Comparison of ENCODE assay signal across 15 mouse cellular contexts in the genomic region with DNA sequence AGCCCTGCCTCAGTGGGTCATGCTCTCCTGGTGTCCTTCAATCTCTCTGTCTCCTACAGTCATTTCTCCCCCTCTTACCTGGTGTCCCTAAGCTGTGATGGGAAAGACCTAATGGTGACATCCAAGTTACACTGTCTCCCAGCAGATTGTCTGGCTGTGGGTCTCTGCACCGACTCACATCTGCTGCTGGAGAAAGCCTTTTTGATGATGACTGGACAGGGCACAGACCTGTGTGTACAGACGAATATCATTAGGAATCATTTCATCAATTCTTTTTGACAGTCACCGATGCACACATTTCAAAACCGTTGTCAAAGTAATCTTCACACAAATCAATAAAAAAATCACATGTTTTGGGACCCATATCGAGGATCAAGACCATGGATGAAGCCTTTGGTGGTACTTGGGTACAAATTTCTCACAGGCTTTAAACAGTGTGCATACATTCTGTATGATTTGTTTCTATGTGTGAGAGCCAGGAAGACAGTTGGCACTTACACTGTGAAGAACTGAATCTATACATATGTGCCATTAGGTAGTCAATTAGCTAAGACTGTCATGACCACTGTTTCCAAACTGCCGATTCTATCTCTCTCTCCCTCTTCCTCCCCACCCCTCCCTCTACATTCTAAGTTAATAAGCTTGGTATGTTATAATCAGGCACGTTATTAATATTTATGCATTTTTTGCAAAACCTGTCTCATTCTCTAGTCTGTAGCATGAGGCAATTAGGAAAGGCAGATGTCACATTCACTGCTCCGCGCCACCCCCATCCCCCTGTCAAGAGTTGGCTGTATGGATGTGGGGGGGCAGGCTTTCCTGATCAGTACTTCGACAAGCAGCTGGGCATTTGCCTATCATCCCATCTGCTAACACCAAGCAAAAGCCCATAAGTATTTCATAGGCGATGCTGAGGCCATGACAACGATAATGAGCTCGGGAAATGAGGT.
A peak's percentile ranks its signal among the peaks of the same experiment; 100 is the strongest.
DNase-seq lines count a peak whose midpoint lies in the region; ATAC-seq and TF ChIP-seq lines count a peak whose summit lies in the region.
"Had no signal": no experiment of that assay in that cellular context is flagged by ENCODE, and none has a peak within 500 bp of the region (broad histone marks: within the 10 kb centered on the region; RNA-seq: fewer than 3 reads in every experiment).

No protein-coding gene starts in this region.

- TF ChIP-seq CTCF in brain, embryonic 14.5 days (IDR thresholded peaks at IDR 0.05; ENCODE audit: borderline replicate concordance, extremely low read depth, insufficient read depth, insufficient read length) = no peak
- TF ChIP-seq CTCF in thymus, adult 2 months (IDR thresholded peaks at IDR 0.05; ENCODE audit: borderline replicate concordance, control insufficient read depth, extremely low read depth, insufficient read depth, low read length, poor library complexity) = no peak

- no peak overlapping the region for H3K4me2 ChIP-seq in forebrain, embryonic 13.5 days
- H3K4me2 ChIP-seq in hindbrain, embryonic 15.5 days = no peak overlapping the region
- H3K4me2 ChIP-seq in midbrain, embryonic 13.5 days (replicated peaks) = no peak overlapping the region
- H3K4me2 ChIP-seq: heart, embryonic 11.5 days; liver, embryonic 13.5 days had no signal

- H3K4me1 ChIP-seq in forebrain, embryonic 13.5 days = no peaks in the 10 kb centered on the region
- H3K4me1 ChIP-seq in hindbrain, embryonic 15.5 days (replicated peaks) = no peaks in the 10 kb centered on the region
- H3K4me1 ChIP-seq in midbrain, embryonic 13.5 days (replicated peaks) = no peaks in the 10 kb centered on the region
- H3K4me1 ChIP-seq in thymus, adult 2 months (replicated peaks; ENCODE audit: control insufficient read depth, insufficient read depth, low read length) = no peaks in the 10 kb centered on the region
- H3K4me1 ChIP-seq: limb, embryonic 10.5 days; liver, embryonic 13.5 days had no signal

- no peaks in the 10 kb centered on the region for H3K36me3 ChIP-seq in forebrain, embryonic 13.5 days (ENCODE audit: poor library complexity, severe bottlenecking)
- no peaks in the 10 kb centered on the region for H3K36me3 ChIP-seq in hindbrain, embryonic 15.5 days
- no peaks in the 10 kb centered on the region for H3K36me3 ChIP-seq in midbrain, embryonic 13.5 days
- H3K36me3 ChIP-seq in thymus, adult 2 months (ENCODE audit: control insufficient read depth, insufficient read depth, low read length) = no peaks in the 10 kb centered on the region
- H3K36me3 ChIP-seq: limb, embryonic 10.5 days; liver, embryonic 13.5 days had no signal

- no peak overlapping the region for H3K4me3 ChIP-seq in forebrain, embryonic 13.5 days
- H3K4me3 ChIP-seq in hindbrain, embryonic 15.5 days = no peak overlapping the region
- no peak overlapping the region for H3K4me3 ChIP-seq in midbrain, embryonic 13.5 days (replicated peaks)
- H3K4me3 ChIP-seq in thymus, adult 2 months (ENCODE audit: control insufficient read depth, insufficient read depth, low read length) = no peak overlapping the region
- H3K4me3 ChIP-seq: limb, embryonic 10.5 days; liver, embryonic 13.5 days had no signal

- peak overlapping the region; percentile 5; the same call in 1 of the 2 replicates for H3K27ac ChIP-seq in forebrain, embryonic 13.5 days
- H3K27ac ChIP-seq in hindbrain, embryonic 15.5 days (replicated peaks) = no peak overlapping the region
- no peak overlapping the region for H3K27ac ChIP-seq in midbrain, embryonic 13.5 days
- H3K27ac ChIP-seq in thymus, adult 2 months (ENCODE audit: control insufficient read depth, insufficient read depth, low read length) = no peak overlapping the region
- H3K27ac ChIP-seq: limb, embryonic 10.5 days; liver, embryonic 13.5 days had no signal

- H3K9me3 ChIP-seq in forebrain, embryonic 13.5 days (replicated peaks) = no peaks in the 10 kb centered on the region
- H3K9me3 ChIP-seq in hindbrain, embryonic 15.5 days = no peaks in the 10 kb centered on the region
- H3K9me3 ChIP-seq in midbrain, embryonic 13.5 days = no peaks in the 10 kb centered on the region
- H3K9me3 ChIP-seq: limb, embryonic 10.5 days; liver, embryonic 13.5 days had no signal

- TF ChIP-seq POLR2A in brain, embryonic 14.5 days (IDR thresholded peaks at IDR 0.05; ENCODE audit: borderline replicate concordance, extremely low read depth, insufficient read depth, insufficient read length, poor library complexity, severe bottlenecking) = no peak
- no peak for TF ChIP-seq POLR2A in thymus, adult 2 months (IDR thresholded peaks at IDR 0.05; ENCODE audit: control insufficient read depth, extremely low read depth, insufficient read depth, low read length, poor library complexity)

- no peaks in the 10 kb centered on the region for H3K27me3 ChIP-seq in forebrain, embryonic 13.5 days
- H3K27me3 ChIP-seq in hindbrain, embryonic 15.5 days = no peaks in the 10 kb centered on the region
- H3K27me3 ChIP-seq in midbrain, embryonic 13.5 days = no peaks in the 10 kb centered on the region
- H3K27me3 ChIP-seq in thymus, adult 2 months (ENCODE audit: control insufficient read depth, insufficient read depth, low read length) = no peaks in the 10 kb centered on the region
- H3K27me3 ChIP-seq: liver, embryonic 13.5 days had no signal

- H3K9ac ChIP-seq in forebrain, embryonic 13.5 days = no peak overlapping the region
- H3K9ac ChIP-seq in hindbrain, embryonic 15.5 days = no peak overlapping the region
- no peak overlapping the region for H3K9ac ChIP-seq in midbrain, embryonic 13.5 days (replicated peaks)
- H3K9ac ChIP-seq: liver, embryonic 13.5 days had no signal

- peak; percentile 96 for ATAC-seq in forebrain, embryonic 13.5 days
- ATAC-seq in hindbrain, embryonic 15.5 days (ENCODE audit: low FRiP score, low read depth) = 0 out of 2 replicates have a peak, but pooled peaks have one; percentile 38
- ATAC-seq in midbrain, embryonic 13.5 days = peak; percentile 95
- ATAC-seq: CD4-positive, CD25-positive, alpha-beta regulatory T cell, adult 4 months had no signal

- WGBS in forebrain, embryonic 13.5 days = 73% methylated on average over 13 of the region's 13 CpGs
- 65% methylated on average over 13 of the region's 13 CpGs for WGBS in hindbrain, embryonic 15.5 days
- whole genome bisulfite sequencing in midbrain, embryonic 13.5 days = 68% methylated on average over 13 of the region's 13 CpGs
- 89% methylated on average over 13 of the region's 13 CpGs for WGBS in thymus, adult 2 months

- peak; percentile 94 for DNase-seq in brain, embryonic 14.5 days (ENCODE audit: low read depth)
- no peak for DNase-seq in cerebellum, postnatal 14 days
- DNase-seq in thymus, adult 2 months = no peak
- no peak for DNase-seq in embryo, embryonic 9.5 days (ENCODE audit: extremely low spot score)
- DNase-seq: cerebellum, adult 18-20 months; gastrocnemius, postnatal 10 days; kidney, adult 2 months; liver, embryonic 13.5 days; right cerebral cortex, postnatal 4 days had no signal

Comparison
In these comparisons a context has a peak if more than half of its experiments do, and no peak if none do; other contexts are left out.
1. ATAC-seq: peak in every context shown above with its lines; median percentile 96 in forebrain, embryonic 13.5 days; 95 in midbrain, embryonic 13.5 days; 38 in hindbrain, embryonic 15.5 days.